Mouse (Mus musculus) adipocyte (in vitro differentiated cells): ENCODE data around the gene Cda.
A peak's percentile ranks its signal among the peaks of the same experiment; 100 is the strongest.

Source experiments
- DNase-seq: peaks from one replicate; pipeline ENCODE4 v3.0.0-alpha.2; 2016; ENCODE audit warnings: low spot score

Gene Cda

GRCm38 (mm10) chr4:138368498-138369260, 887 bp upstream of the Cda start:
- no peak for DNase-seq

- DNase-seq: no peak
Observed at GRCm38 (mm10) chr4:138366561-138366960, 1.2 kb downstream of the Cda start.

- DNase-seq: no peak
Observed at GRCm38 (mm10) chr4:138363511-138363910, 4.3 kb downstream of the Cda start.

GRCm38 (mm10) chr4:138362883-138363282, 4.9 kb downstream of the Cda start:
- DNase-seq: no peak

GRCm38 (mm10) chr4:138361370-138361821, 6.4 kb downstream of the Cda start:
- no peak for DNase-seq

GRCm38 (mm10) chr4:138358176-138358575, 9.6 kb downstream of the Cda start:
- no peak for DNase-seq

GRCm38 (mm10) chr4:138356551-138356950, 11.2 kb downstream of the Cda start:
- no peak for DNase-seq

- DNase-seq: no peak
Observed at GRCm38 (mm10) chr4:138356141-138356540, 11.7 kb downstream of the Cda start.

GRCm38 (mm10) chr4:138355496-138355895, 12.3 kb downstream of the Cda start:
- no peak for DNase-seq

- no peak for DNase-seq
Observed at GRCm38 (mm10) chr4:138353438-138354171, 14.2 kb downstream of the Cda start.

- DNase-seq: no peak
Observed at GRCm38 (mm10) chr4:138352692-138353091, 15.1 kb downstream of the Cda start.

- DNase-seq: no peak
Observed at GRCm38 (mm10) chr4:138351821-138352220, 16.0 kb downstream of the Cda start.

GRCm38 (mm10) chr4:138348716-138349115, 19.1 kb downstream of the Cda start:
- DNase-seq: no peak

- no peak for DNase-seq
Observed at GRCm38 (mm10) chr4:138347280-138347679, 20.5 kb downstream of the Cda start.

- peak; percentile 19 for DNase-seq
Observed at GRCm38 (mm10) chr4:138344891-138345545, 22.8 kb downstream of the Cda start.

GRCm38 (mm10) chr4:138343341-138343837, 24.4 kb downstream of the Cda start:
- no peak for DNase-seq

GRCm38 (mm10) chr4:138342778-138343177, 25.0 kb downstream of the Cda start:
- DNase-seq: no peak

GRCm38 (mm10) chr4:138342048-138342447, 25.7 kb downstream of the Cda start:
- DNase-seq: no peak

- DNase-seq: no peak
Observed at GRCm38 (mm10) chr4:138341393-138341792, 26.4 kb downstream of the Cda start.

GRCm38 (mm10) chr4:138339963-138340362, 27.8 kb downstream of the Cda start:
- peak; percentile 43 for DNase-seq

GRCm38 (mm10) chr4:138337341-138337740, 30.5 kb downstream of the Cda start:
- DNase-seq: no peak

GRCm38 (mm10) chr4:138336876-138337275, 30.9 kb downstream of the Cda start:
- DNase-seq: no peak

- no peak for DNase-seq
Observed at GRCm38 (mm10) chr4:138335648-138336047, 32.1 kb downstream of the Cda start.
